Mouse (Mus musculus): ENCODE results near the gene Cldn14. TPM values are rescaled to one million over a fixed set of nuclear protein-coding genes. Genes with fewer than 3 reads are reported as not detected.
"Not testable (repeated sequence)": the region's sequence is repeated elsewhere in the genome, so short reads cannot be mapped to it uniquely, and the experiment has no call there.

Gene Cldn14
- polyA plus RNA-seq, 1 experiment = 0.15 TPM

DNA sequence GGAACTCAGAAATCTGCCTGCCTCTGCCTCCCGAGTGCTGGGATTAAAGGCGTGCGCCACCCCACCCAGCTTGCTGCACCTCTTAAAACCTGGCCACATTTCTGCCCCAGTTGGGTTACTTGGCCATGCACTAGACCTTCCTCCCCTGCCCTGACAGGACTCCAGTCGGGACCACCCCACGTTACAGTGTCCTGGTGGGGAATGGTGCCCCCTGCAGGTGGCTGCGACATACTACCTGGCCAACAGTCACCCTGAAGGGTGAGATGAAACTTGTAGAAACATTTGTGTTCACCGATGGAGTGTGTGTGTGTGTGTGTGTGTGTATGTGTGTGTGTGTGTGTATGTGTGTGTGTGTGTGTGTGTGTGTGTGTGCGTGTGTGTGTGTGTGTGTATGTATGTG lies 11.1 kb upstream of the Cldn14 start:
- H3K27ac ChIP-seq (ENCODE audit: insufficient read depth, low read depth, low read length); H3K27me3 ChIP-seq (ENCODE audit: control insufficient read depth, insufficient read depth, low read length); H3K36me3 ChIP-seq (ENCODE audit: control insufficient read depth, insufficient read depth, low read length); H3K4me3 ChIP-seq (ENCODE audit: low read depth, low read length): not testable (repeated sequence)
- peaks cover 17% of the 10 kb centered on the region; the same call in 1 of the 2 replicates for H3K4me1 ChIP-seq (ENCODE audit: control insufficient read depth, insufficient read depth, insufficient read length, low read length)
- WGBS = 60% methylated on average over 8 of the region's 8 CpGs
- TF ChIP-seq CTCF (IDR thresholded peaks at IDR 0.05; ENCODE audit: extremely low read depth, insufficient read length, insufficient replicate concordance, low read depth, low read length) = peak; percentile 7; the same call in 1 of the 2 replicates

DNA sequence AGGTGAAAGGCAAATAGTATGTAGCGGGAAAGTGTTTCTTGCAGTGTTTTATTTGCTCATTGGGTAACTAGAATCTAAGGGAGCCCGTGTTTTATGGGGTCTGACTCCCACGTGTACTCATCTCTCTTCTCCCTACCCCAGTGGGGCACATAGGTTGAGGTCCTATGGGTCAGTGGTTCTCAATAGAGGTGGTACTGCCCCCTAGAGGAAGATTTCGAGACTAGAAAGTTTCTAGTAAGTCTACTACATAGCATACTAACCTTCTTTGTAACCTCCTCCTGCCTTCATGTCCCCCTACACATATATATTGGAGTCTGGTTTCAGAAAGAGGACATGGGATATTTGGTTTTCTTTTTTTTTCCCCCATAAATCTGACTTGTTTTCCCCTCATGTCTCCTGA lies 9.3 kb upstream of the Cldn14 start:
- WGBS = 63% methylated on average over 4 of the region's 4 CpGs
- no peaks in the 10 kb centered on the region for H3K36me3 ChIP-seq (ENCODE audit: control insufficient read depth, insufficient read depth, low read length)

DNA sequence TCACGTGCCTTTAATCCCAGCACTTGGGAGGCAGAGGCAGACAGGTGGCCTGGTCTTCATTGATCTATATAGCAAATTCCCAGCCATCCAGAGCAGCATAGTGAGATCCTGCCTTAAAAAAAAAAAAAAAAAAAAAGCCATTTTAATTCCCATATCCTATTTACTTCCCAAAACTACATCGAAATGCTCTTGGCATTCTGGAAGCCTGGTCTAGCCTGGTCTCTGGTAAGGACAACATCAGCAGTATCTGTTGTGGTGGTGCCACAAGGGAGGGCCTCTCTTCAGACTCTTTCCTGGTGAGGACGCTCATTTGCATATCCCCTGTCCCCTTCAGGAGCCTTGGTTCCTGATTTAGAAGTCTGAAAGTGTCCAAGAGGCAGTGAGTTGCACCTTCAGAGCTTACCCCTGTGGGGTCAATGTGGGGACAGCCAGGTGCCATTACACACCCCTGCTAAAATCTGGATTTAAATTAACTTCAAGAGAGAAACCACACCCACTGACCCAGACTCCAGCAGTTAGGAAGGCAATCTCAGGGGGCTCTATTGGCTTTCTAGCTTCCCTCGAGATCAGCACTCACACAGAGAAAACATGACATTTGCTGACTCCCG lies 6.0 kb upstream of the Cldn14 start:
- TF ChIP-seq CTCF (IDR thresholded peaks at IDR 0.05; ENCODE audit: extremely low read depth, insufficient read length, insufficient replicate concordance, low read depth, low read length) (no peak), POLR2A (IDR thresholded peaks at IDR 0.05; ENCODE audit: low read depth, low read length) (no peak)
- Histone ChIP-seq H3K4me3 (ENCODE audit: low read depth, low read length) (no peak overlapping the region), H3K36me3 (ENCODE audit: control insufficient read depth, insufficient read depth, low read length) (no peaks in the 10 kb centered on the region), H3K27me3 (ENCODE audit: control insufficient read depth, insufficient read depth, low read length) (no peaks in the 10 kb centered on the region), H3K4me1 (ENCODE audit: control insufficient read depth, insufficient read depth, insufficient read length, low read length) (peaks cover 18% of the 10 kb centered on the region), H3K27ac (ENCODE audit: insufficient read depth, low read depth, low read length) (no peak overlapping the region)
- 93% methylated on average over 5 of the region's 5 CpGs for WGBS

More for the DNA sequence above, 9.3 kb upstream of the Cldn14 start:
- H3K4me1 ChIP-seq (ENCODE audit: control insufficient read depth, insufficient read depth, insufficient read length, low read length) = peaks cover 16% of the 10 kb centered on the region; the same call in 1 of the 2 replicates
- no peak overlapping the region for H3K27ac ChIP-seq (ENCODE audit: insufficient read depth, low read depth, low read length)
- H3K27me3 ChIP-seq (ENCODE audit: control insufficient read depth, insufficient read depth, low read length) = no peaks in the 10 kb centered on the region
- no peak for TF ChIP-seq CTCF (IDR thresholded peaks at IDR 0.05; ENCODE audit: extremely low read depth, insufficient read length, insufficient replicate concordance, low read depth, low read length)
- no peak for TF ChIP-seq POLR2A (IDR thresholded peaks at IDR 0.05; ENCODE audit: low read depth, low read length)
- no peak overlapping the region for H3K4me3 ChIP-seq (ENCODE audit: low read depth, low read length)

DNA sequence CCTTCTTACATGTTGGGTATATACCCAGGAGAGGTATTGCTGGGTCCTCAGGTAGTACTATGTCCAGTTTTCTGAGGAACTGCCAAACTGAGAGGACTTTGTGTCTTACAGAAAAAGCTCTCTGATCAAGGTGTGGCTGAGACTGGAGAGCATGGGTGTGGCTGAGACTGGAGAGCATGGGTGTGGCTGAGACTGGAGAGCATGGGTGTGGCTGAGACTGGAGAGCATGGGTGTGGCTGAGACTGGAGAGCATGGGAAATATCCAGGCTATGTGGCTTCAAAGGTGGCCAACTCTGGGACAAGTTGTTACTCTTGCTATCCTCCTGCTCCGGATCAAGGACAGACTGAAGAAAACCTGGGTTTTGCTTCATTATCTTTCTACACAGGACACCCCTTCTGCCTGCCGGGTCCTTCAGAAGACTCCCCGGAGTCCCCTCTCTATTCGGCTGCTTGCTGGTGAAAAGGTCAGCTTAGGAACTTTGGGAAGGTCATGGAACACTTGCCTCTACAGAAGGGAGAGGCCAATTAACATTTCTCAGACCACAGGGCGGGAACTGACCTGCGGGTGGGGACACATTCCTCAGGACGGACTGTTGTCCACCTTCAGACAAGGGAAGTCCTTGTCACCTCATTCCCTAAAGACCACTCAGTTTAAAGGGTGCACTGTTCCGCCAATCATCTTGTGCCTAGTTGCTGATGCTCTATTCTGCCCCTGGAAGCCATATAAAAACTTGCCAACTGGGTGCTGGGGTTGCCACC lies 4.9 kb upstream of the Cldn14 start:
- WGBS = 75% methylated on average over 8 of the region's 8 CpGs
- not testable (repeated sequence) for H3K36me3 ChIP-seq (ENCODE audit: control insufficient read depth, insufficient read depth, low read length); H3K4me3 ChIP-seq (ENCODE audit: low read depth, low read length); H3K27ac ChIP-seq (ENCODE audit: insufficient read depth, low read depth, low read length); H3K27me3 ChIP-seq (ENCODE audit: control insufficient read depth, insufficient read depth, low read length)
- H3K4me1 ChIP-seq (ENCODE audit: control insufficient read depth, insufficient read depth, insufficient read length, low read length) = peaks cover 23% of the 10 kb centered on the region

DNA sequence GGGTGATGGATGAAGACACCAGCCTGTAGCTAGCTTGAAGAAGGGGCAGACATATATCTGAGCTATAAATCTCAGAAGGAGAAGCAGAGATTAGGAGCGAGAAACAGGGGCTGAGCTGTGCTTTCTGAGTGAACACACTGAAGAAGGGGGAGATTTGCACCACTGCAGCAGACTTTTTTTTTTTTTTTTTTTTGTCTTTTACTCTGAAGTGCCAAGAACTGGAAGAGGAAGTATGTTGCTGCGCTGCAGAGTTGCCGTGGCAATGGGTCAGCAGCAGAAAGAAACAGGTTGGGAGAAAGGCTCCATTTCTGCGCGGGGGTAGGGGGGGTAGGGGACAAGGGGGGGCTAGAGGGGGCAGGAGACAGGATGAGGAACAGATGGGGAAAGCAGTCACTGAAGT lies 2.6 kb upstream of the Cldn14 start:
- no peaks in the 10 kb centered on the region for H3K27me3 ChIP-seq (ENCODE audit: control insufficient read depth, insufficient read depth, low read length)
- H3K36me3 ChIP-seq (ENCODE audit: control insufficient read depth, insufficient read depth, low read length) = no peaks in the 10 kb centered on the region
- H3K4me1 ChIP-seq (ENCODE audit: control insufficient read depth, insufficient read depth, insufficient read length, low read length) = peaks cover 31% of the 10 kb centered on the region
- TF ChIP-seq POLR2A (IDR thresholded peaks at IDR 0.05; ENCODE audit: low read depth, low read length) (no peak), CTCF (IDR thresholded peaks at IDR 0.05; ENCODE audit: extremely low read depth, insufficient read length, insufficient replicate concordance, low read depth, low read length) (no peak)
- 28% methylated on average over 5 of the region's 5 CpGs for WGBS
- no peak overlapping the region for H3K27ac ChIP-seq (ENCODE audit: insufficient read depth, low read depth, low read length)
- no peak overlapping the region for H3K4me3 ChIP-seq (ENCODE audit: low read depth, low read length)

DNA sequence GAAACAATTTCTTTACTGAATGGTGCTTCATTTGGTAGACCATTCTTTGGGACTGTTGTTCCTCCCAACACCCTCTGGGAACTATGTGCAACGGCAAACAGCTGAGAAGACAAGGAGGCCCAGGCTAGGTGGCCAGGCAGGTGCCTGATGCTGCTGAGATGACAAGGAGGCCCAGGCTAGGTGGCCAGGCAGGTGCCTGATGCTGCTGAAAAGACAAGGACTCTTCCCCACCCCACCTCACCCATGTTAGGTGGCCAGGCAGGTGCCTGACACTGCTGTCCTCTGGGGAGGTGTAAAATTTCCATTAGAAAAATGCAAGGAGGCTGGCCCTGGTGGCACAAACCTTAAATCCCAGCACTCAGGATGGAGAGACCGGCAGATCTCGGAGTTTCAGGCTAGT lies 2.0 kb upstream of the Cldn14 start:
- no peak for TF ChIP-seq POLR2A (IDR thresholded peaks at IDR 0.05; ENCODE audit: low read depth, low read length)
- TF ChIP-seq CTCF (IDR thresholded peaks at IDR 0.05; ENCODE audit: extremely low read depth, insufficient read length, insufficient replicate concordance, low read depth, low read length) = no peak
- H3K36me3 ChIP-seq (ENCODE audit: control insufficient read depth, insufficient read depth, low read length) = no peaks in the 10 kb centered on the region
- H3K4me3 ChIP-seq (ENCODE audit: low read depth, low read length) = no peak overlapping the region
- H3K4me1 ChIP-seq (ENCODE audit: control insufficient read depth, insufficient read depth, insufficient read length, low read length) = peaks cover 29% of the 10 kb centered on the region
- H3K27me3 ChIP-seq (ENCODE audit: control insufficient read depth, insufficient read depth, low read length) = no peaks in the 10 kb centered on the region
- no peak overlapping the region for H3K27ac ChIP-seq (ENCODE audit: insufficient read depth, low read depth, low read length)
- WGBS = 79% methylated on average over 3 of the region's 3 CpGs

DNA sequence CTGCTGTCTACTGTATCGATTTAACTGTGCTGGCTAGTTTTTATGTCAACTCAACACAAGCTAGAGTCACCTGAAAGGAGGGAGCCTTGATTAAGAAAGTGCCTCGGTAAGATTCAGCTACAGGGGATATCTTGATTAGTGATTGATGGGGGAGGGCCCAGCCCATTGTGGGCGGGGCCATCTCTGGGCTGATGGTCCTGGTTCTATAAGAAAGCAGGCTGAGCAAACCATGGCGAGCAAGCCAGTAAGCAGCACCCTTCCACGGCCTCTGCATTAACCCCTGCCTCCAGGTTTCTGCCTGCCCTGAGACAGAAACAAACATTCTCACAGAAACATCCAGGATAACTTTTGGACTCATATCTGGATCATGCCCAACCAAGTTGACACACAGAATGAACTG lies 1.5 kb upstream of the Cldn14 start:
- Histone ChIP-seq H3K4me1 (ENCODE audit: control insufficient read depth, insufficient read depth, insufficient read length, low read length) (peaks cover 25% of the 10 kb centered on the region), H3K27me3 (ENCODE audit: control insufficient read depth, insufficient read depth, low read length) (no peaks in the 10 kb centered on the region), H3K36me3 (ENCODE audit: control insufficient read depth, insufficient read depth, low read length) (no peaks in the 10 kb centered on the region), H3K4me3 (ENCODE audit: low read depth, low read length) (no peak overlapping the region), H3K27ac (ENCODE audit: insufficient read depth, low read depth, low read length) (no peak overlapping the region)
- 82% methylated on average over 5 of the region's 5 CpGs for WGBS
- TF ChIP-seq POLR2A (IDR thresholded peaks at IDR 0.05; ENCODE audit: low read depth, low read length) = no peak
- no peak for TF ChIP-seq CTCF (IDR thresholded peaks at IDR 0.05; ENCODE audit: extremely low read depth, insufficient read length, insufficient replicate concordance, low read depth, low read length)

All from small intestine, adult 2 months (tissue).